Mouse (Mus musculus) heart, embryonic 15.5 days (tissue): Measurements from ENCODE around the gene Ifi214. TPM values are rescaled to one million over a fixed set of nuclear protein-coding genes. Genes with fewer than 3 reads are reported as not detected.
"Not testable (repeated sequence)": the region's sequence is repeated elsewhere in the genome, so short reads cannot be mapped to it uniquely, and the experiment has no call there.

Experiments used
- ATAC-seq: fragments of 200-750 bp; cut with Nextera tagmentation; replicated peaks from 2 replicates; pipeline ENCODE4 v1.8.0; 2017; ENCODE audit warnings: low read depth, moderate TSS enrichment; ENCODE audit not compliant: insufficient number of reproducible peaks, insufficient read depth, low FRiP score
- H3K27ac ChIP-seq: fragments of 300-500 bp; sonication (generic); 2 replicates; pipeline ENCODE4 v1.5.1; 2015; ENCODE audit warnings: mild to moderate bottlenecking, inconsistent platforms
- H3K27me3 ChIP-seq: fragments of 300-500 bp; sonication (generic); 2 replicates; pipeline ENCODE4 v1.6.1; 2015; ENCODE audit warnings: inconsistent platforms
- H3K36me3 ChIP-seq: fragments of 300-500 bp; sonication (generic); 2 replicates; pipeline ENCODE4 v1.6.1; 2015; ENCODE audit warnings: mild to moderate bottlenecking, inconsistent platforms
- H3K4me1 ChIP-seq: fragments of 300-500 bp; sonication (generic); replicated peaks from 2 replicates; pipeline ENCODE4 v1.6.1; 2015; ENCODE audit warnings: inconsistent platforms
- H3K4me2 ChIP-seq: fragments of 300-500 bp; sonication (generic); 2 replicates; pipeline ENCODE4 v1.6.1; 2015; ENCODE audit warnings: inconsistent platforms, mild to moderate bottlenecking, moderate library complexity
- H3K4me3 ChIP-seq: fragments of 300-500 bp; sonication (generic); 2 replicates; pipeline ENCODE4 v1.5.1; 2015; ENCODE audit warnings: mild to moderate bottlenecking, inconsistent platforms
- H3K9ac ChIP-seq: fragments of 300-500 bp; sonication (generic); 2 replicates; pipeline ENCODE4 v1.6.1; 2015; ENCODE audit warnings: mild to moderate bottlenecking, inconsistent platforms
- H3K9me3 ChIP-seq: fragments of 300-500 bp; sonication (generic); replicated peaks from 2 replicates; pipeline ENCODE4 v1.6.1; 2016; ENCODE audit warnings: inconsistent platforms
- WGBS: fragments of 180-500 bp; shearing (Covaris S2); methylation state at CpG from one replicate; pipeline ENCODE4 v1.1.7; 2015; ENCODE audit warnings: mixed read lengths; 5-methylcytosine and 5-hydroxymethylcytosine counted together
- polyA plus RNA-seq: library from polyadenylated mRNA; unstranded; fragments of >200 nt; fragmentation: Nextera tagmentation; extraction: Ambion mirVana; gene quantifications from 2 replicates; pipeline ENCODE4 v1.2.1, GENCODE M21; 2015

Gene Ifi214
- polyA plus RNA-seq: not detected in 2 replicates

DNA sequence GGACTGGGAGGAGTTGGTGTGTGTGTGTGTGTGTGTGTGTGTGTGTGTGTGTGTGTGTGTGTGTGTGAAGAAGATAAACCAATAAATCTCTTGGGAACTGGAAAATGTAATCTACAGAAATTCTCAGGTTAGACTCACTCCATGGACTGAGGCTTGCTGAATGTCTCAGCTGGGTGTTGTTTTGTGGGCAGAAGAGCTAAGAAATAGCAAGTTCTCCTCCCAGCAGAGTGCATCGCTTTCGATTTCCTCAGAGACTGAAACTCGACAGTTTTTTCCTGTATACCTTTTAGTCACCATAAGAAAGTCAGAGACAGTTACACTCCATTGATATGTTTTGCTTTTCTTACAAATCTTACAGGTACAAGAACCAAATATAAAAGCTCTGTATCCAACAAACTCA lies at the start of gene Ifi214:
Gene Ifi214 (minus strand): TSS at position 167 of the 400 bp plus-strand sequence.
- H3K9ac ChIP-seq, H3K4me3 ChIP-seq, ATAC-seq, H3K4me2 ChIP-seq, H3K27me3 ChIP-seq, H3K9me3 ChIP-seq, H3K27ac ChIP-seq, H3K36me3 ChIP-seq, H3K4me1 ChIP-seq: not testable (repeated sequence)
- WGBS: 82% methylated on average over 3 of the region's 3 CpGs

DNA sequence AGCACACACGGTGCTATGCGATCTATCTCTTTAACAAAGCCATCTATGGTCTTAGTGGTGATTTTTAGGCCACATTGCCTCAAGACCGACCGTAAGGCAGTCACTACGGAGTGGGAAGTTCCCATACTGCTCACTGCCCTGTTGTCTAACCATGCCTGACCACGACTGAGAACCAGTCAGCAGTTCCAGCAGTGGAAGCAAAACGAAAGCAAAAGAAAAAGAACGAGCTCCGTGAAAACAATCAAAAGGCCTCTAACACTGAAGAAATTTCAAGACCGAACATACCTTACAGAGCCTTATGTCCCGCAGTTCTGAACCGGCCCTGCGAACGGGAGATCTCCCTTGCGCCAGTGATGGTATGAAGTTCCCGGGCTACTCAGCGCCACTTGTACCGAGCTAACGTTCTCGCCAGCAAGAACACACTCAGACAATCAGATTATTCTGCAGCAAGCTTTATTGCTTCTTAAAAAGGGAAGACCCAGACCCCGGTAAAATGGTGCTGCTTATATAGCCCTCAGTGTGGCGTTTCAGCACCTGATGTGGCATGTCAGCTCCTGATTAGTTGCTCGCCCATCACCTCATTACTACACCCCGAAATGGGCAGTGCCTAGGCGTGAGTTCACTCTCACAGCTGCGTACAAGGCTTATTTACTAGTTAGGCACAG lies 44.3 kb upstream of the Ifi214 start:
- WGBS: 89% methylated on average over 26 of the region's 26 CpGs
- Histone ChIP-seq H3K9me3 (peaks cover 11% of the 10 kb centered on the region; the same call in 1 of the 2 replicates), H3K9ac (no peak overlapping the region), H3K36me3 (no peaks in the 10 kb centered on the region), H3K4me2 (no peak overlapping the region), H3K27ac (no peak overlapping the region), H3K27me3 (no peaks in the 10 kb centered on the region), H3K4me1 (no peaks in the 10 kb centered on the region), H3K4me3 (no peak overlapping the region)
- no peak for ATAC-seq

DNA sequence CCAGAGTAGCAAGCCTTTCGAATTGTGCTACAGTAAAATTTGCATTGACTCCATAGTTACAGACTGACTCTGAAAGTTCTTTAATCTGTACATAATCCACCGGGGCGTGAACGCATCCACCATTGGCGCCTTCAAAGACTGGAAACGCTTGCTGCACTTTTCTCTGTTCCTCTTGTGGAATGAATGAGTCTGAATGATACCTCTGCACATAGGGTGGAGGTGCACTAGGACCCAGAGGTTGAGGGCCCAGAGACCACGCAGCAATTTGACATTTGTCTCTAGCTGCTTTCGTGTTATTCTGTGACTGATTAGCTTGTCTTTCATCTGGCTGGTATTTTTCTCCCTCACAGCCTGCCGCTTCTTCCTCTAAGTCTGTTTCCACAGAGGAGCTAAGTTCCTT lies 43.3 kb upstream of the Ifi214 start:
- Histone ChIP-seq H3K4me1 (no peaks in the 10 kb centered on the region), H3K9me3 (peaks cover 11% of the 10 kb centered on the region; the same call in 1 of the 2 replicates), H3K36me3 (no peaks in the 10 kb centered on the region), H3K27me3 (no peaks in the 10 kb centered on the region), H3K4me2 (no peak overlapping the region), H3K4me3 (no peak overlapping the region), H3K27ac (no peak overlapping the region), H3K9ac (no peak overlapping the region)
- 84% methylated on average over 9 of the region's 9 CpGs for WGBS
- ATAC-seq: no peak

DNA sequence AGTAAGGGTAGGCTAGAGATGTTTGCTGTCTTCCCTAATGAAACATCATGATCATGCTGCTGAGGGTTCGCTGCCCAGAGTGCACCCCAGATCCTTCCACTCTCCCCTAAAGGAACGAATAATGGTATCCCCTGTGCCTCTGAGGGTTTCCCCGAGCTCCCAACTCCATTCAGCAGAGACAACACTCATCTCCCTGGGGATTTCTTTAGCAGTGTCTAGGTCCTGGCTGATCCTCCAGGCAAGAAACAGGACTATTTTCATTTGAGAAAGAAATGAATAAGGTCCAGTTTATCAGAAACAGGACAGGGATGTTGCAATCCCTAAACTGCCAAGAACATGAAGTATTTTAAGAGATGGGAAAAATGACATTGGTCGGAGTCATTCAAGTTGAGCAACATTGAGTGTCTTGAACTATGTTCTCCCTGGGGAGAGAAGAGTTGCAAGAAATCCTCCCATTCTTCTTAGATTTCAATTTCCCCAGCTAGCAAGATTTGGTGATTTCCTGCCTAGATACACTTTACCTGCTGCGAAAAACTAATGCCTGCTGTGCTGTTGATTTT lies 14.8 kb upstream of the Ifi214 start:
- not testable (repeated sequence) for H3K4me1 ChIP-seq, H3K4me2 ChIP-seq, H3K27ac ChIP-seq, H3K4me3 ChIP-seq, H3K9me3 ChIP-seq, H3K36me3 ChIP-seq, H3K27me3 ChIP-seq, ATAC-seq, H3K9ac ChIP-seq
- 69% methylated on average over 5 of the region's 5 CpGs for WGBS

DNA sequence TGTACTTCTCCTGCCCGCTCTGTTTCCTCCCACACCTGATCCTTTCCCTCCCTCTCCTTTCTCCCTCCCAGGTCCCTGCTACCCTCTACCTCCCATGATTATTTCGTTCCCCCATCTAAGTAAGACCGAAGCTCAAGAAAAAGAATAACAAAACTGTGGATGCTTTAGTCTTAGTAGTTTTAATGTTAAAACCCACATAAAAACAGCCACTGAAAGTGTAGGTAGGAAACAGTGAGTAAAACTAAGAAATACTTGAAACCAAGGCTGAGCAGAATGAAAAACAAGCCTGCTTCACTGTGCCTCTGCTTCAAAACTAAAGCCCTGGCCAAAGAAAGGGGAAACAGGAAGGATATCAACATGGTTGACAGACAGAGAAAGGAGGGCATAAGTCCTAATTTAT lies 13.0 kb upstream of the Ifi214 start:
- WGBS: 81% methylated on average over 3 of the region's 3 CpGs
- H3K4me1 ChIP-seq, H3K27ac ChIP-seq, H3K4me3 ChIP-seq, H3K9ac ChIP-seq, H3K9me3 ChIP-seq, H3K36me3 ChIP-seq, ATAC-seq, H3K27me3 ChIP-seq, H3K4me2 ChIP-seq: not testable (repeated sequence)

DNA sequence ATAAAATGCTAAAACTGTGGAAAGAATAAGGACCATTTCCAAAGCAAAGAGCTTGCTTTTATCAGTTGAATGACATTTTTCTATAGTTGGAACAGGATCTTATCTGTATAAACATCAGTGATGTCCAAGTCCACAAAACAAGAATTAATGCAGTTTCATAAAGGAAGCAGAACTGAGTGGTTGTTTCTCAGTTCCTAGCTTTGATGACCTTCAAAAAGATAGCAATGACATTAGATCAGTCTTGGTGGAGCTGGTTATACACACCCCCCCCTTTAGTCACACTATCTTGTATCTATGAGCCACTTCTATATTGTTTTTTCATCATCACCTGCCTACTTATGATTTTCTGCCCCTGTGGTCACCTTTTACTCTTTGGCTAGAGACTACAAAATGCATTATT lies 14.3 kb downstream of the Ifi214 start:
- Histone ChIP-seq H3K4me1 (no peaks in the 10 kb centered on the region), H3K27ac (no peak overlapping the region), H3K27me3 (no peaks in the 10 kb centered on the region), H3K9me3 (no peaks in the 10 kb centered on the region), H3K4me3 (no peak overlapping the region), H3K9ac (no peak overlapping the region), H3K36me3 (no peaks in the 10 kb centered on the region), H3K4me2 (no peak overlapping the region)
- ATAC-seq: no peak

DNA sequence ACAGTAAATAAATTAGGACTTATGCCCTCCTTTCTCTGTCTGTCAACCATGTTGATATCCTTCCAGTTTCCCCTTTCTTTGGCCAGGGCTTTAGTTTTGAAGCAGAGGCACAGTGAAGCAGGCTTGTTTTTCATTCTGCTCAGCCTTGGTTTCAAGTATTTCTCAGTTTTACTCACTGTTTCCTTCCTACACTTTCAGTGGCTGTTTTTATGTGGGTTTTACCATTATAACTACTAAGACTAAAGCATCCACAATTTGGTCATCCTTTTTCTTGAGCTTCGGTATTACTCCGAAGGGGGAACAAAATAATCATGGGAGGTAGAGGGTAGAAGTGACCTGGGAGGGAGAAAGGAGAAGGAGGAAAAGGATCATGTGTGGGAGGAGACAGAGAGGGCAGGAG lies 25.2 kb downstream of the Ifi214 start:
- H3K4me3 ChIP-seq, H3K4me1 ChIP-seq, ATAC-seq, H3K4me2 ChIP-seq, H3K27me3 ChIP-seq, H3K9me3 ChIP-seq, H3K36me3 ChIP-seq, H3K27ac ChIP-seq, H3K9ac ChIP-seq: not testable (repeated sequence)
- 93% methylated on average over 2 of the region's 2 CpGs for WGBS

DNA sequence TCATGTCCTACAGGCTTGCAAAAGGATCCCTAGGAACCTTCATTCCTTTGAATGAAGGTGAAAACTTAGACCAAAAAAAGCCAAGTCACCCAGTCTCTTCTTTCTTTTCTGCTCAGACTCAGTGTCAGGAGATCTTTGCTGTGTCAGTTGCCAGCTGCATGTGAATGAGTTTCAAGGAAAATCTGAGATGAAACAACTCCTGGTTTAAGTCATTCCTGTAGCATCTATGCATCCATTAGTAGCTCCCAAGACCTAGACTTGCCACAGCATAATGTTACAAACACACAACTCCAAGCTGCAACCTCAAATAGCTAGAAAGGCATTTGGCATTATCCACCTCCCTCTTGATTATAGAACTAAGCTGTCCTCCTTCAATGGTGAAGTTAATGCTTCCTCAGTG lies 44.3 kb downstream of the Ifi214 start:
- not testable (repeated sequence) for H3K27ac ChIP-seq, H3K27me3 ChIP-seq, ATAC-seq

DNA sequence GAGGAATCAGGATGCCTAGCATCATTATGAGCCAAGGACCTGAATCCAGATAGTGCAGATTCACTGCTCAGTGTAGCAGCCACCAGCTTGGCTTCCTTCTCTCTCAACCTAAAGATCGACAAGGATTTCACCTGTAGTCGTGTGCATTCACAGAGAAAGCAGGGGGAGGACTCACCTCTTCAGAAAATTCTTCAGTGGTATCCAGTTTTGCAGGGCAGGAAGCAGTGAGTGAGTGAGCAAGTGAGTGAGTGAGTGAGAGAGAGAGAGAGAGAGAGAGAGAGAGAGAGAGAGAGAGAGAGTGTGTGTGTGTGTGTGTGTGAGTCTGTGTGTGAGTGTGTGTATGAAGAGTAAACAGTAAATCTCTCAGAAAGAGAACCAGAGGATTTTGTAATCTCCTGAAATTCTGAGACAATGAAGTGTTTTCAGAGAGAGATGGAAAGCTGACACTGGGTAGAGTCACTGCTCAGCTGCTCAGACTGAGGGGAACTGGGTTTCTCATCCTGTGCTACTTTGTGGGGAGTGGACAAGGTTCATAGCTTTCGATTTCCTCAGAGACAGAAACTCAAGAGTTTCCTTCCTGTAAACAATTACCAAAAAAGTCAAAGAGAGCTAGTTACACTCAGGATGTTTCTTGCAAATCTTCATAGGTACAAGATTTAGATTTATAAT lies 44.8 kb downstream of the Ifi214 start, which contains the start of gene Ifi206:
Gene Ifi206 (minus strand): TSS at position 230 of the 669 bp plus-strand sequence.
- WGBS: 55% methylated on average over 3 of the region's 3 CpGs
- ATAC-seq: not testable (repeated sequence)

More for the DNA sequence above, 44.3 kb downstream of the Ifi214 start:
- H3K36me3 ChIP-seq, H3K4me2 ChIP-seq, H3K9me3 ChIP-seq, H3K4me3 ChIP-seq, H3K4me1 ChIP-seq, H3K9ac ChIP-seq: not testable (repeated sequence)

DNA sequence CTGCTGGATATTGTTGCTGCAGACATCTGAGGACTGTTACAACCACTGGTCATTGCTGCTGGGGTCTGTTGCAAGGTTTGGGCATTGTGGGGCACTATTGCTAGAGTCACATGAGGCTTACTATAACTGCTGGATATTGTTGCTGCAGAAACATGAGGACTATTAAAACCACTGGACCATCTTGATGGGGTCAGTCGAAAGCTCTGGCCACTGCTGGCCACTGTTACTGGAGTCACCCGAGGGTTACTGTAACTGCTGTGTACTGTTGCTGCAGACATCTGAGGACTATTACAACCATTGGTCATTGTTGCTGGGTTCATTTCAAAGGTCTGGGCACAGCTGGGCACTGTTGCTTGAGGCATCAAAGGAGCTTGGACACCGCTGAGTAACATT lies 54.6 kb downstream of the Ifi214 start:
- H3K27me3 ChIP-seq, H3K4me1 ChIP-seq, H3K27ac ChIP-seq, H3K9me3 ChIP-seq, ATAC-seq, H3K9ac ChIP-seq, H3K4me3 ChIP-seq, H3K4me2 ChIP-seq, H3K36me3 ChIP-seq: not testable (repeated sequence)
- 70% methylated on average over 3 of the region's 3 CpGs for WGBS

More for the DNA sequence above, 44.8 kb downstream of the Ifi214 start, which contains the start of gene Ifi206:
- not testable (repeated sequence) for H3K27me3 ChIP-seq, H3K4me1 ChIP-seq, H3K4me3 ChIP-seq, H3K9me3 ChIP-seq, H3K36me3 ChIP-seq, H3K27ac ChIP-seq, H3K9ac ChIP-seq, H3K4me2 ChIP-seq

DNA sequence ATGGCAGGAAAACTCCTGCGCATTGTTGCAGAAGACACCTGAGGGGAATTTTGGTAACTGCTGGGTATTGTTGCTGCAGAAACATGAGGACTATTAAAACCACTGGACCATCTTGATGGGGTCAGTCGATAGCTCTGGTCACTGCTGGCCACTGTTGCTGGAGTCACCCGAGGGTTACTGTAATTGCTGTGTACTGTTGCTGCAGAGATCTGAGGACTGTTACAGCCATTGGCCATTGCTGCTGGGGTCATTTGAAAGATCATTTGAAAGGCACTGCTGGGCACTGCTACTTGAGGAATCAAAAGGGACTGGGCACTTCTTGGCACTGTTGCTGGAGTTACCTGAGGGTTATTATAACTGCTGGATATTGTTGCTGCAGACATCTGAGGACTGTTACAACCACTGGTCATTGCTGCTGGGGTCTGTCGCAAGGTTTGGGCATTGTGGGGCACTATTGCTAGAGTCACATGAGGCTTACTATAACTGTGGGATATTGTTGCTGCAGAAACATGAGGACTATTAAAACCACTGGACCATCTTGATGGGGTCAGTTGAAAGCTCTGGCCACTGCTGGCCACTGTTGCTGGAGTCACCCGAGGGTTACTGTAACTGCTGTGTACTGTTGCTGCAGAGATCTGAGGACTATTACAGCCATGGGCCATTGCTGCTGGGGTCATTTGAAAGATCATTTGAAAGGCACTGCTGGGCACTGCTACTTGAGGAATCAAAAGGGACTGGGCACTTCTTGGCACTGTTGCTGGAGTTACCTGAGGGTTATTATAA lies 55.2 kb downstream of the Ifi214 start:
- WGBS: 80% methylated on average over 5 of the region's 5 CpGs
- not testable (repeated sequence) for H3K4me2 ChIP-seq, H3K4me1 ChIP-seq, H3K9me3 ChIP-seq, H3K27ac ChIP-seq, ATAC-seq, H3K9ac ChIP-seq, H3K27me3 ChIP-seq, H3K4me3 ChIP-seq, H3K36me3 ChIP-seq
